Mouse (Mus musculus): ENCODE data around the gene E2f4.

GRCm38 (mm10) chr8:105269461-105269947 lies 28.0 kb upstream of the E2f4 start, which contains the start of gene Hsf4:
- TF ChIP-seq CTCF (IDR thresholded peaks at IDR 0.05; ENCODE audit: borderline replicate concordance, control insufficient read depth, extremely low read depth, insufficient read depth, low read length, poor library complexity), result no peak
- TF ChIP-seq POLR2A (IDR thresholded peaks at IDR 0.05; ENCODE audit: control insufficient read depth, extremely low read depth, insufficient read depth, low read length, poor library complexity), result no peak

Measured in thymus, adult 2 months (tissue).